ENCODE assay signal across 19 mouse cellular contexts in genomic region chr2:91187431-91187830, GRCm38 (mm10). TPM values are rescaled to one million over a fixed set of nuclear protein-coding genes. Genes with fewer than 3 reads are reported as not detected.
DNase-seq lines count a peak whose midpoint lies in the region; ATAC-seq and TF ChIP-seq lines count a peak whose summit lies in the region.
"Had no signal": no experiment of that assay in that cellular context is flagged by ENCODE, and none has a peak within 500 bp of the region (broad histone marks: within the 10 kb centered on the region; RNA-seq: fewer than 3 reads in every experiment).

No protein-coding gene starts in this region.

- H3K9me3 ChIP-seq in megakaryocyte, embryonic 14.5 days, result no peaks in the 10 kb centered on the region
- H3K9me3 ChIP-seq in intestine, postnatal 0 days (ENCODE audit: control insufficient read depth), result no peaks in the 10 kb centered on the region
- H3K9me3 ChIP-seq: forebrain, embryonic 15.5 days; hindbrain, embryonic 15.5 days; liver, embryonic 12.5 days; stomach, embryonic 15.5 days had no signal

- peaks cover 67% of the 10 kb centered on the region for H3K4me1 ChIP-seq in megakaryocyte, embryonic 14.5 days
- no peaks in the 10 kb centered on the region for H3K4me1 ChIP-seq in intestine, postnatal 0 days (replicated peaks; ENCODE audit: control insufficient read depth, insufficient read depth, low read length)
- H3K4me1 ChIP-seq: stomach, embryonic 15.5 days had no signal

- TF ChIP-seq POLR2A in myocyte (IDR thresholded peaks at IDR 0.05; ENCODE audit: insufficient read length, low read depth), result no peak

- peaks cover 3% of the 10 kb centered on the region for H3K27me3 ChIP-seq in megakaryocyte, embryonic 14.5 days (replicated peaks)
- no peaks in the 10 kb centered on the region for H3K27me3 ChIP-seq in myocyte (ENCODE audit: control insufficient read depth, insufficient read depth, insufficient read length)
- no peaks in the 10 kb centered on the region for H3K27me3 ChIP-seq in intestine, postnatal 0 days (replicated peaks; ENCODE audit: control insufficient read depth, insufficient read depth, low read length)
- H3K27me3 ChIP-seq: forebrain, embryonic 15.5 days; hindbrain, embryonic 15.5 days; stomach, embryonic 15.5 days had no signal

- peak overlapping the region; percentile 74 for H3K4me3 ChIP-seq in megakaryocyte, embryonic 14.5 days (replicated peaks)
- H3K4me3 ChIP-seq in myocyte, result no peak overlapping the region
- H3K4me3 ChIP-seq in intestine, postnatal 0 days (ENCODE audit: low read depth, low read length), result no peak overlapping the region
- H3K4me3 ChIP-seq: erythroblast, embryonic 14.5 days; forebrain, embryonic 15.5 days; hindbrain, embryonic 15.5 days; liver, embryonic 12.5 days; stomach, embryonic 15.5 days had no signal

- peak overlapping the region; percentile 53 for H3K4me2 ChIP-seq in myocyte (ENCODE audit: low read depth)
- no peak overlapping the region for H3K4me2 ChIP-seq in intestine, postnatal 0 days (replicated peaks; ENCODE audit: low read depth)
- H3K4me2 ChIP-seq: forebrain, embryonic 15.5 days; heart, embryonic 11.5 days; hindbrain, embryonic 15.5 days; liver, embryonic 12.5 days; stomach, embryonic 15.5 days had no signal

- H3K9ac ChIP-seq in intestine, postnatal 0 days (ENCODE audit: low read depth, low read length), result no peak overlapping the region
- H3K9ac ChIP-seq: forebrain, embryonic 15.5 days; hindbrain, embryonic 15.5 days; liver, embryonic 12.5 days; stomach, embryonic 15.5 days had no signal

- no peak for TF ChIP-seq CTCF in intestine, postnatal 0 days (IDR thresholded peaks at IDR 0.05; ENCODE audit: low read depth)

- no peak for ATAC-seq in megakaryocyte, adult 5-6 weeks (ENCODE audit: poor library complexity, severe bottlenecking)
- ATAC-seq in intestine, postnatal 0 days, result no peak
- ATAC-seq: forebrain, embryonic 15.5 days; liver, embryonic 12.5 days had no signal

- H3K27ac ChIP-seq in intestine, postnatal 0 days (ENCODE audit: low read depth, low read length), result no peak overlapping the region
- H3K27ac ChIP-seq: forebrain, embryonic 15.5 days; hindbrain, embryonic 15.5 days; liver, embryonic 12.5 days; stomach, embryonic 15.5 days had no signal

- no peak overlapping the region for H3ac ChIP-seq in myocyte (ENCODE audit: control insufficient read depth, insufficient read length)

- DNase-seq in CD4-positive, CD25-positive, alpha-beta regulatory T cell, adult 2 months (ENCODE audit: low read depth, low spot score), result peak; percentile 59
- peak; percentile 65 for DNase-seq in NIH3T3 (ENCODE audit: low read depth)
- DNase-seq in gastrocnemius, postnatal 25 days, result no peak
- DNase-seq: adrenal gland, postnatal 25 days; cerebellum, postnatal 14 days; gastrocnemius, postnatal 14 days; kidney, adult 8-10 months; kidney, postnatal 4 days; thymus, postnatal 25 days had no signal

- peaks cover 9% of the 10 kb centered on the region for H3K36me3 ChIP-seq in megakaryocyte, embryonic 14.5 days (replicated peaks; ENCODE audit: low read length)
- H3K36me3 ChIP-seq in myocyte (ENCODE audit: control insufficient read depth, insufficient read depth), result no peaks in the 10 kb centered on the region
- H3K36me3 ChIP-seq in intestine, postnatal 0 days (ENCODE audit: control insufficient read depth, insufficient read depth), result no peaks in the 10 kb centered on the region; the same call in 1 of the 2 replicates
- H3K36me3 ChIP-seq: forebrain, embryonic 15.5 days; hindbrain, embryonic 15.5 days; liver, embryonic 12.5 days; stomach, embryonic 15.5 days had no signal

- 57% methylated on average over 4 of the region's 4 CpGs for WGBS in intestine, postnatal 0 days

- no peaks in the 10 kb centered on the region for H3K79me2 ChIP-seq in myocyte (ENCODE audit: control insufficient read depth, insufficient read depth)

TF ChIP-seq in myocyte, 11 proteins besides CTCF, POLR2A, EP300 and RAD21:
- TF ChIP-seq TCF12 (IDR thresholded peaks at IDR 0.05; ENCODE audit: insufficient read depth, poor library complexity, severe bottlenecking) (no peak), MYOD1 (IDR thresholded peaks at IDR 0.05; ENCODE audit: control insufficient read depth in 1 of 3, insufficient read length in 2 of 3, low read depth in 2 of 3) (peak in 1 of 3 experiments; percentile 15)

RNA-seq across cellular contexts. Expression of gene Madd, which starts 3.8 kb away (rescaled TPM):
- polyA plus RNA-seq in megakaryocyte, embryonic 14.5 days (2012; ENCODE audit: insufficient read depth, low replicate concordance), result 8.8 and 14.6 TPM in 2 replicates
- total RNA-seq in megakaryocyte, adult 5-6 weeks (2015), result 35.4 and 39.7 TPM in 2 replicates
- 63.6 and 78.7 TPM in 2 replicates for total RNA-seq in megakaryocyte, adult 5-6 weeks (2017)
- 10.2 TPM for polyA plus RNA-seq in myocyte (2012; fragmentation: generic; extraction: Trizol)
- total RNA-seq in gastrocnemius, postnatal 25 days (2021), result 1 to 10 TPM; 3.6 to 3.9 TPM
- polyA plus RNA-seq in intestine, postnatal 0 days (2015; fragmentation: Nextera tagmentation; extraction: Ambion mirVana), result 3.1 and 4.7 TPM in 2 replicates

RNA-seq across cellular contexts. Expression of gene Nr1h3, which starts 15.2 kb away (rescaled TPM):
- polyA plus RNA-seq in megakaryocyte, embryonic 14.5 days (2012; ENCODE audit: insufficient read depth, low replicate concordance), result 7.4 TPM in 1 of 2 replicates, not detected in the other
- total RNA-seq in megakaryocyte, adult 5-6 weeks (2015), result 0.45 and 1.9 TPM in 2 replicates
- total RNA-seq in megakaryocyte, adult 5-6 weeks (2017), result 1.5 and 2.2 TPM in 2 replicates
- polyA plus RNA-seq in myocyte (2012; fragmentation: generic; extraction: Trizol), result 0.53 TPM
- 10 to 100 TPM; 15.6 to 16.7 TPM for total RNA-seq in gastrocnemius, postnatal 25 days (2021)
- polyA plus RNA-seq in intestine, postnatal 0 days (2015; fragmentation: Nextera tagmentation; extraction: Ambion mirVana), result 22.7 TPM in 2 replicates

RNA-seq across cellular contexts. Expression of gene Acp2, which starts 15.3 kb away (rescaled TPM):
- polyA plus RNA-seq in megakaryocyte, embryonic 14.5 days (2012; ENCODE audit: insufficient read depth, low replicate concordance), result 5.2 and 6.5 TPM in 2 replicates
- total RNA-seq in megakaryocyte, adult 5-6 weeks (2015), result 7.1 and 8.4 TPM in 2 replicates
- 8.0 and 9.0 TPM in 2 replicates for total RNA-seq in megakaryocyte, adult 5-6 weeks (2017)
- polyA plus RNA-seq in myocyte (2012; fragmentation: generic; extraction: Trizol), result 16.9 TPM
- 10 to 100 TPM; 11.7 to 12.6 TPM for total RNA-seq in gastrocnemius, postnatal 25 days (2021)
- 20.4 and 20.5 TPM in 2 replicates for polyA plus RNA-seq in intestine, postnatal 0 days (2015; fragmentation: Nextera tagmentation; extraction: Ambion mirVana)

RNA-seq across cellular contexts. Expression of gene Ddb2, which starts 49.4 kb away (rescaled TPM):
- polyA plus RNA-seq in megakaryocyte, embryonic 14.5 days (2012; ENCODE audit: insufficient read depth, low replicate concordance), result 0.57 TPM in 1 of 2 replicates, not detected in the other
- total RNA-seq in megakaryocyte, adult 5-6 weeks (2015), result 7.7 and 8.8 TPM in 2 replicates
- total RNA-seq in megakaryocyte, adult 5-6 weeks (2017), result 7.3 TPM in 2 replicates
- 2.0 TPM for polyA plus RNA-seq in myocyte (2012; fragmentation: generic; extraction: Trizol)
- 1 to 10 TPM; 2.2 to 2.6 TPM for total RNA-seq in gastrocnemius, postnatal 25 days (2021)
- polyA plus RNA-seq in intestine, postnatal 0 days (2015; fragmentation: Nextera tagmentation; extraction: Ambion mirVana), result 4.4 and 6.1 TPM in 2 replicates
